Mouse (Mus musculus) MEL (cell line): ENCODE data around the gene Uap1. TPM values are rescaled to one million over a fixed set of nuclear protein-coding genes. Genes with fewer than 3 reads are reported as not detected.

Source experiments
- DNase-seq: peaks from one replicate; pipeline ENCODE4 v3.0.0; 2011; ENCODE audit warnings: low read depth, low spot score
- H3K27ac ChIP-seq: 2 replicates; pipeline ENCODE4 v1.5.1; 2012; ENCODE audit warnings: low read depth, mild to moderate bottlenecking, control low read depth, low read length, moderate library complexity; ENCODE audit not compliant: control insufficient read depth
- H3K27me3 ChIP-seq, 2 experiments: fragments of 150-350 bp in 1 of 2; sonication (generic) in 1 of 2; 2 replicates each; pipeline ENCODE4 v1.6.1; 2012; ENCODE audit warnings: low read length in 2 of 2, mild to moderate bottlenecking in 2 of 2, improper control_type of control experiment in 1 of 2, moderate library complexity in 1 of 2; ENCODE audit not compliant: insufficient read depth in 2 of 2, control insufficient read depth in 1 of 2
- H3K36me3 ChIP-seq, 2 experiments: 2 replicates each; pipeline ENCODE4 v1.6.1; 2012 to 2014; ENCODE audit warnings: low read length in 2 of 2, improper control_type of control experiment in 1 of 2, inconsistent platforms in 1 of 2, mild to moderate bottlenecking in 1 of 2; ENCODE audit not compliant: insufficient read depth in 2 of 2, control insufficient read depth in 1 of 2
- H3K4me1 ChIP-seq, 2 experiments: fragments of 150-350 bp in 1 of 2; sonication (generic) in 1 of 2; 2 replicates each; pipeline ENCODE4 v1.6.1; 2012; ENCODE audit warnings: low read length in 2 of 2, improper control_type of control experiment in 1 of 2, mild to moderate bottlenecking in 1 of 2; ENCODE audit not compliant: insufficient read depth in 2 of 2, control insufficient read depth in 1 of 2
- H3K4me3 ChIP-seq, 2 experiments: fragments of 150-350 bp in 1 of 2; sonication (generic) in 1 of 2; 2 replicates each; pipeline ENCODE4 v1.5.1; 2012; ENCODE audit warnings: low read depth in 2 of 2, low read length in 2 of 2, mild to moderate bottlenecking in 2 of 2, moderate library complexity in 2 of 2, control low read depth in 1 of 2, improper control_type of control experiment in 1 of 2; ENCODE audit not compliant: control insufficient read depth in 1 of 2, insufficient read depth in 1 of 2
- H3K79me2 ChIP-seq: 2 replicates; pipeline ENCODE4 v1.6.1; 2012; ENCODE audit warnings: mild to moderate bottlenecking, low read length, moderate library complexity; ENCODE audit not compliant: control insufficient read depth, poor library complexity, insufficient read depth
- H3K9ac ChIP-seq: 2 replicates; pipeline ENCODE4 v1.6.1; 2012; ENCODE audit warnings: low read depth, mild to moderate bottlenecking, control low read depth, low read length, moderate library complexity; ENCODE audit not compliant: control insufficient read depth, poor library complexity, severe bottlenecking
- H3K9me3 ChIP-seq: fragments of 150-350 bp; sonication (generic); replicated peaks from 2 replicates; pipeline ENCODE4 v1.6.1; 2012; ENCODE audit warnings: mild to moderate bottlenecking, low read length, improper control_type of control experiment, moderate library complexity; ENCODE audit not compliant: insufficient read depth
- CHD2 ChIP-seq: IDR thresholded peaks from 2 replicates; pipeline ENCODE4 v1.6.1; 2011; ENCODE audit warnings: low read length, improper control_type of control experiment
- EP300 ChIP-seq, 2 experiments: IDR thresholded peaks; 2 replicates each; pipeline ENCODE4 v1.6.1; 2011; ENCODE audit warnings: improper control_type of control experiment in 2 of 2, low read length in 2 of 2, low read depth in 1 of 2, mild to moderate bottlenecking in 1 of 2
- ETS1 ChIP-seq: IDR thresholded peaks from 2 replicates; pipeline ENCODE4 v1.6.1; 2012; ENCODE audit warnings: low read depth, mild to moderate bottlenecking, inconsistent platforms, low read length, improper control_type of control experiment, moderate library complexity
- GABPA ChIP-seq: IDR thresholded peaks from 2 replicates; pipeline ENCODE4 v1.6.1; 2012; ENCODE audit warnings: low read depth, mild to moderate bottlenecking, inconsistent platforms, low read length, improper control_type of control experiment, moderate library complexity
- GATA1 ChIP-seq: IDR thresholded peaks from 2 replicates; pipeline ENCODE4 v1.6.1; 2011; ENCODE audit warnings: low read depth, low read length, improper control_type of control experiment
- HCFC1 ChIP-seq: IDR thresholded peaks from 2 replicates; pipeline ENCODE4 v1.6.1; 2012; ENCODE audit warnings: low read depth, mild to moderate bottlenecking, inconsistent platforms, low read length, improper control_type of control experiment, moderate library complexity
- JUND ChIP-seq: IDR thresholded peaks from 2 replicates; pipeline ENCODE4 v1.6.1; 2011; ENCODE audit warnings: low read depth, mild to moderate bottlenecking, improper control_type of control experiment, low read length
- MAFK ChIP-seq: IDR thresholded peaks from 2 replicates; pipeline ENCODE4 v1.6.1; 2011; ENCODE audit warnings: low read depth, mild to moderate bottlenecking, low read length, improper control_type of control experiment, borderline replicate concordance
- MAX ChIP-seq: IDR thresholded peaks from 2 replicates; pipeline ENCODE4 v1.6.1; 2011; ENCODE audit warnings: low read length, improper control_type of control experiment
- MAZ ChIP-seq: IDR thresholded peaks from 2 replicates; pipeline ENCODE4 v1.6.1; 2012; ENCODE audit warnings: low read depth, mild to moderate bottlenecking, inconsistent platforms, low read length, improper control_type of control experiment
- MYB ChIP-seq: IDR thresholded peaks from 2 replicates; pipeline ENCODE4 v1.6.1; 2011; ENCODE audit warnings: mild to moderate bottlenecking, low read depth, low read length, improper control_type of control experiment
- NELFE ChIP-seq: IDR thresholded peaks from 2 replicates; pipeline ENCODE4 v1.6.1; 2011; ENCODE audit warnings: low read depth, low read length, improper control_type of control experiment
- NRF1 ChIP-seq: IDR thresholded peaks from 2 replicates; pipeline ENCODE4 v1.6.1; 2014; ENCODE audit warnings: low read depth, mild to moderate bottlenecking, inconsistent platforms, low read length, improper control_type of control experiment, moderate library complexity; ENCODE audit not compliant: poor library complexity, insufficient read depth, severe bottlenecking
- POLR2AphosphoS2 ChIP-seq: IDR thresholded peaks from 2 replicates; pipeline ENCODE4 v1.6.1; 2011; ENCODE audit warnings: low read length, improper control_type of control experiment
- RCOR1 ChIP-seq: IDR thresholded peaks from 2 replicates; pipeline ENCODE4 v1.6.1; 2012; ENCODE audit warnings: low read depth, mild to moderate bottlenecking, inconsistent platforms, low read length, improper control_type of control experiment
- SIN3A ChIP-seq: IDR thresholded peaks from 2 replicates; pipeline ENCODE4 v1.6.1; 2012; ENCODE audit warnings: low read length, improper control_type of control experiment, inconsistent platforms
- SMC3 ChIP-seq: IDR thresholded peaks from 2 replicates; pipeline ENCODE4 v1.6.1; 2011; ENCODE audit warnings: low read depth, low read length, improper control_type of control experiment
- TBP ChIP-seq: IDR thresholded peaks from 2 replicates; pipeline ENCODE4 v1.8.0; 2011; ENCODE audit warnings: low read depth, low read length, improper control_type of control experiment
- TCF12 ChIP-seq: IDR thresholded peaks from 2 replicates; pipeline ENCODE4 v1.6.1; 2014; ENCODE audit warnings: low read depth, mild to moderate bottlenecking, inconsistent platforms, low read length, improper control_type of control experiment, moderate library complexity
- UBTF ChIP-seq: IDR thresholded peaks from 2 replicates; pipeline ENCODE4 v1.6.1; 2012; ENCODE audit warnings: low read depth, mild to moderate bottlenecking, inconsistent platforms, low read length, improper control_type of control experiment, moderate library complexity, borderline replicate concordance; ENCODE audit not compliant: insufficient read depth
- USF1 ChIP-seq: IDR thresholded peaks from 2 replicates; pipeline ENCODE4 v1.6.1; 2014; ENCODE audit warnings: low read depth, mild to moderate bottlenecking, inconsistent platforms, low read length, improper control_type of control experiment, moderate library complexity
- USF2 ChIP-seq, 2 experiments: IDR thresholded peaks; 2 replicates each; pipeline ENCODE4 v1.6.1; 2011 to 2012; ENCODE audit warnings: improper control_type of control experiment in 2 of 2, low read length in 2 of 2, borderline replicate concordance in 1 of 2, inconsistent platforms in 1 of 2, low read depth in 1 of 2, mild to moderate bottlenecking in 1 of 2; ENCODE audit not compliant: insufficient read depth in 1 of 2
- ZC3H11A ChIP-seq: IDR thresholded peaks from 2 replicates; pipeline ENCODE4 v1.6.1; 2012; ENCODE audit warnings: low read depth, mild to moderate bottlenecking, inconsistent platforms, low read length, improper control_type of control experiment
- ZKSCAN1 ChIP-seq: IDR thresholded peaks from 2 replicates; pipeline ENCODE4 v1.6.1; 2012; ENCODE audit warnings: low read depth, mild to moderate bottlenecking, inconsistent platforms, low read length, improper control_type of control experiment, moderate library complexity
- ZNF384 ChIP-seq: IDR thresholded peaks from 2 replicates; pipeline ENCODE4 v1.6.1; 2012; ENCODE audit warnings: low read depth, mild to moderate bottlenecking, inconsistent platforms, low read length, improper control_type of control experiment
- polyA plus RNA-seq, 2 experiments: library from polyadenylated mRNA; stranded (reverse) in 1 of 2; unstranded in 1 of 2; fragments of >175 nt in 1 of 2; fragments of >200 nt in 1 of 2; gene quantifications; 2 replicates each; pipeline versions ENCODE4 v1.2.1 to v1.2.4; 2012; ENCODE audit warnings: low replicate concordance in 2 of 2, low read depth in 1 of 2; ENCODE audit not compliant: insufficient read length in 2 of 2, insufficient read depth in 1 of 2, missing spikeins in 1 of 2
- total RNA-seq: library from RNA; depleted of rRNA; stranded (reverse); fragments of 300-350 nt; gene quantifications from 2 replicates; pipeline ENCODE4 v1.2.3, GENCODE M21; 2012

Gene Uap1
- total and polyA plus RNA-seq, 3 experiments: 74.5 to 80.8 TPM; not detected in 1

DNA sequence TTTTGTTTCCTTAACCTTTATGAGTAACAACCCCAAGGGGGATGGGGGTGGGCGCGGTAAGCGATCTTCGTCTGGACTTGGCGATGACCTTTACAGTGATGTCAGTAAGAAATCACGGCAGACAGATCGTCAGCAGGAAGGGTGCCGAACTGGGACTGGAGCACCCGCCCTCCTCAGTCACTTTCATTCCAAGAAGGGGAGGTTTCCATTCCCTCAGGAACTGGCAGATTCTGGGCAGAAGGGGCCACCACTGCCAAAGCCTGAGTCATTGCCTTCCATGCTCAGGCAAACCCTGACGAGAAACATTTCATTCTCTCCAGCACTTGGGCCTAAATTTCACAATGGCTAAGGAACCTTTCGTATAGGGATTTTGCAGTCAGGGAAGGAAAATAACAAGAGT is 13.8 kb upstream of the Uap1 start:
- H3K27me3 ChIP-seq: no peaks in the 10 kb centered on the region
- DNase-seq: no peak
- H3K27ac ChIP-seq: no peak overlapping the region
- no peaks in the 10 kb centered on the region for H3K9me3 ChIP-seq
- no peaks in the 10 kb centered on the region for H3K79me2 ChIP-seq
- TF ChIP-seq USF1: no peak
- TF ChIP-seq POLR2AphosphoS2: no peak
- no peak for TF ChIP-seq MAX
- TF ChIP-seq MAZ: no peak
- TF ChIP-seq RCOR1: no peak
- no peak for TF ChIP-seq NELFE
- TF ChIP-seq MAFK: no peak
- no peak overlapping the region for H3K4me3 ChIP-seq
- H3K4me1 ChIP-seq: no peaks in the 10 kb centered on the region
- H3K9ac ChIP-seq: no peak overlapping the region
- no peaks in the 10 kb centered on the region for H3K36me3 ChIP-seq

DNA sequence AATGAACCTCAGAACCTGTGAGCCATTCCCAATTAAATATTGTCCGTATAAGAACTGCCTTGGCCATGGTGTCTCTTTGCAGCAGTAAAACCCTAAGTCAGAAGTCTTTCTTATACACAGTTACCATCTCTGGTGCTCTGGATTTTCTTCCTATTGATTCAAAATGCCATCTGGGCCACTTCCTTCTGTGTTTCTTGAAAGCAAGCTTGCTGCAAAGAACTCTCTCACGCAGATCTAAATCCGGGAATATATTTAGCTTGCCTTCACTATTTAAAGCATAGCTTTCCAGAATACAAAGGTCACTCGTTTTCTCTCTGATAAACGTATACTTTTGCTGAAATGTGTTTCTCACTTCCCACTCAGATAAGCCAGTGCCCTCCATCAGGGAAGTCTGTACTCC is 11.8 kb upstream of the Uap1 start:
- H3K9ac ChIP-seq: no peak overlapping the region

DNA sequence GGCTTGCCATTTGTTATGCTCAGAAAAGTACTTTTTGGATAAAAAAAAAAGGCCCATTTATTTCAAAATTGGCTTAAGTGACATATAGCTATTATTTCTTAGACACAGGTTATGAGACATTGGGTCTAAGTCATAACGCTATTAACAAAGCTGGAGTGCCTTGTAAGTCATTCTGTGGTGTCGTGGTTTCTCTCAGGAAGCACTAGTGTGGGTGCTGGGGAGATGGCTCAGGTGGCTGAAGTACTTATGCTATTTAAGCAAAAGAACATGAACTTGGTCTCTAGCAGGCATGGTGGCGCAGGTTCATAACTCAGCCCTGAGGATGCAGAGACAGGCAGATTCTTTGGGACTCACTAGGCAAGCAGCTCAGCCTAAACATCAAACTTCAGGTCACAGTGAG is 10.4 kb upstream of the Uap1 start:
- H3K79me2 ChIP-seq: no peaks in the 10 kb centered on the region
- H3K4me1 ChIP-seq: peaks cover 0 to 3% of the 10 kb centered on the region in 2 experiments; a peak in 1 of 4 replicates
- no peak overlapping the region for H3K27ac ChIP-seq
- TF ChIP-seq USF2 (IDR thresholded peaks at IDR 0.05; ENCODE audit: borderline replicate concordance in 1 of 2, insufficient read depth in 1 of 2, low read depth in 1 of 2, low read length in 2 of 2) (no peak), JUND (no peak), RCOR1 (no peak), MYB (no peak)
- TF ChIP-seq, all 39 proteins: peak for 0
- no peak for DNase-seq
- Histone ChIP-seq H3K9ac (no peak overlapping the region), H3K27me3 (no peaks in the 10 kb centered on the region), H3K4me3 (no peak overlapping the region), H3K36me3 (no peaks in the 10 kb centered on the region; a peak in 1 of 4 replicates), H3K9me3 (no peaks in the 10 kb centered on the region)

More for the DNA sequence above, 11.8 kb upstream of the Uap1 start:
- H3K4me3 ChIP-seq: no peak overlapping the region
- H3K79me2 ChIP-seq: no peaks in the 10 kb centered on the region
- no peaks in the 10 kb centered on the region; a peak in 1 of 4 replicates for H3K36me3 ChIP-seq
- no peaks in the 10 kb centered on the region for H3K27me3 ChIP-seq
- no peaks in the 10 kb centered on the region for H3K9me3 ChIP-seq
- TF ChIP-seq ETS1 (no peak), MAFK (no peak), USF1 (no peak), HCFC1 (no peak), CHD2 (no peak), RCOR1 (no peak), GABPA (no peak), UBTF (no peak), USF2 (IDR thresholded peaks at IDR 0.05; ENCODE audit: borderline replicate concordance in 1 of 2, insufficient read depth in 1 of 2, low read depth in 1 of 2, low read length in 2 of 2) (no peak), MAX (no peak), SMC3 (no peak), GATA1 (no peak), TCF12 (no peak), TBP (no peak), NRF1 (no peak), ZC3H11A (no peak), EP300 (IDR thresholded peaks at IDR 0.05; ENCODE audit: low read depth in 1 of 2, low read length in 2 of 2) (no peak), SIN3A (no peak), ZNF384 (no peak), ZKSCAN1 (no peak)
- no peak for DNase-seq
- no peak overlapping the region for H3K27ac ChIP-seq
- peaks cover 0 to 3% of the 10 kb centered on the region in 2 experiments; a peak in 1 of 4 replicates for H3K4me1 ChIP-seq
